Mouse (Mus musculus): ENCODE data around the gene Plxna2. TPM values are rescaled to one million over a fixed set of nuclear protein-coding genes. Genes with fewer than 3 reads are reported as not detected.

Plxna2 gene
- polyA plus RNA-seq, 1 experiment from 2014 or later, result 23.9 TPM

DNA sequence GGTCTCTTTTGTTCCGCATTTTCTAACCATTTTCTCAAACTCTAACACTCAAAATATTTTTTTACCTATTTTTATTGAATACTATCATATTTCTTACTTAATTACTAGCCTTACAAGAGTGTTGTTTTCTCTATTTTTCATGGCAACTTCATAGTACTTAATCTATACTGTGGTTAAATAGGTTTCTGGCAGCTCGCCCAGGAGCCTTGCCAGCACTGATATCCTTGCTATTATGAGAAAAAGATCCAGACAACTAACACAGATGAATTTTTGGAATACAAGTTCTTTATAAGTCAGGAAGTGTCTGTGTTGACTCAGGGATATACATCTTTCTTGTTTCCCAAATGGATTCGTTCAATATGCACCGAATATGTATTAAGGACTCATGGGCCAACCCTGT is 229.0 kb downstream of the Plxna2 start:
- 91% methylated on average over 4 of the region's 4 CpGs for WGBS
- no peak for DNase-seq (ENCODE audit: low spot score)
- no peaks in the 10 kb centered on the region for H3K27me3 ChIP-seq (ENCODE audit: insufficient read depth, poor library complexity, severe bottlenecking)

DNA sequence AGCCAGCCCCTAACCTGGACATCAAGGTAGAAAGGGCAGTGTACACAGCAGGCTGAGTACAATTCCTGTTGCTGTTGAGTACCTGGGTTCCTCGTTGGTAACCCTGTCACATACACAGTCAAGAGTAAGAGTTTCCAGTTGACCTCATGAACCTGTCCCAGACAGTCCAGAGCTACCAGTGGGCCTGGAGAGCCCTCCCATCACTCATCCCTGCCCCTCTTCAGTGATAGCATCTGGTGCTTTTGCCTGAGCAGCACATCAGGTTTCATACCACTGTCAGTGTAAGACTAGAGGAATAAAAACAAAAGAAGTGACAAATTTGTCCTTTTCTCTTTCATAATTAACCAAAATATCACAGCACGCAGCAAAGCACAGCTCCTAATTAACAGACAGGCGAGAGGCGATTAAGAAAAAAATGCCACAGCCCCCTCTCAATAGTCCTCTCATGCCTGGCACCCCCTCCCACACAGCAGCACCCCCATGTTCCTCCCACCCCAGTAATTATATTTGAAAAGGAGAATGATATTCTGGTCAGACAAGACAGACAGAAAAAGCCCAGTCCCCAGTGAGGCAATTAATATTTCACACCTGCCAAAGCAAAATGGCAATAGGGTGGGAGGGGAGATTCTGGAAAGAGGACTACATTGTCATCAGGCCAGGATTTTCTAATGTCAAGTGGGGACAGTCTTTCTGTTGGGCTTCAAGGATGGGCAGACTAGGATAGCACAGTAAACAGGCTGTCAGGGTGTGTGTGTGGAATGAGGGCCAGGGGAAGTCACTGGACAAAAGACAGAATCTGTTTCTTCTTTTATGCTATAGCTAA is 233.4 kb downstream of the Plxna2 start:
- WGBS, result 86% methylated on average over 4 of the region's 4 CpGs
- no peaks in the 10 kb centered on the region for H3K27me3 ChIP-seq (ENCODE audit: insufficient read depth, poor library complexity, severe bottlenecking)
- DNase-seq (ENCODE audit: low spot score), result no peak
- H3K27ac ChIP-seq, result no peak overlapping the region
- no peaks in the 10 kb centered on the region for H3K36me3 ChIP-seq
- H3K4me1 ChIP-seq (replicated peaks), result no peaks in the 10 kb centered on the region
- H3K4me3 ChIP-seq, result no peak overlapping the region
- no peaks in the 10 kb centered on the region for H3K9me3 ChIP-seq

More for the DNA sequence above, 229.0 kb downstream of the Plxna2 start:
- H3K36me3 ChIP-seq, result no peaks in the 10 kb centered on the region
- no peak overlapping the region for H3K4me3 ChIP-seq
- H3K9me3 ChIP-seq, result no peaks in the 10 kb centered on the region
- H3K27ac ChIP-seq, result no peak overlapping the region
- no peaks in the 10 kb centered on the region for H3K4me1 ChIP-seq (replicated peaks)

DNA sequence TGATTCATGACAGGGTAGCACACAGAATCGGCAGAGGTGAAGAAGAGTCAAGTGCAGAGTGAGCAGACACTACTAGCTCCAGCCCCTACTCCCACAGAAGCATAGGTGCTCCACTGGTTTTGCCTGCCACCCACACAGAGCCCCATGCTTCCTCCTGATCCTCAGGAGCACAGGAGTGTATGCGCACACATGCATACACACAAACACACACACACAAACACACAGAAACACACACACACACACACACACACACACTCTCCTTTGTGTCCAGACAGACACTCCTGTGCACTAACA is 234.0 kb downstream of the Plxna2 start:
- Histone ChIP-seq H3K36me3 (no peaks in the 10 kb centered on the region), H3K9me3 (no peaks in the 10 kb centered on the region), H3K4me3 (no peak overlapping the region), H3K4me1 (replicated peaks) (no peaks in the 10 kb centered on the region), H3K27ac (no peak overlapping the region), H3K27me3 (ENCODE audit: insufficient read depth, poor library complexity, severe bottlenecking) (no peaks in the 10 kb centered on the region)
- WGBS, result 74% methylated on average over 2 of the region's 2 CpGs
- DNase-seq (ENCODE audit: low spot score), result no peak
